Mouse (Mus musculus): ENCODE data around the gene Ttc34.

DNA sequence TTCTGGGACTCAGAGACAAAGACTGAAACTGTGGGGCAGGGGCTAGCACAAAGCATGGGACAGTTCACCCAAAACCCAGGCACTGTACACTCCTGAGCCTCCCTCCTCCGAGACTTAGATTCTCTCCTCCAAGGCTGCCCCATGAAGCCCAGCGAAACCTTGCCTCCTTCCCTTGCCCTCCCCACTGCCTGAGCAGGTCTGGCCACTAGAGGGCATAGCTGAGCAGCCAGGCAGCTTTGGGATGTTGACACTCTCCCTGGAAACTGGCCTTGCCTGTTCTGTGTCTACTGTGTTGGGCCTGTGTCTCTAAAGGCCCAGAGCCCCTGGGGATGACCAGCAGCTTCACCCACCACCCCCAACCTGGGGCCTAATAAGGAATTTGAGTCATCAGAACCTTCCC, at the start of gene Ttc34:
- TF ChIP-seq CTCF (IDR thresholded peaks at IDR 0.05; ENCODE audit: low read depth, low read length) (peak; percentile 95), GATA1 (IDR thresholded peaks at IDR 0.05; ENCODE audit: borderline replicate concordance, low read length) (no peak)

Data from G1E (cell line).